Comparison of ENCODE assay signal across 9 mouse cellular contexts in the genomic region with DNA sequence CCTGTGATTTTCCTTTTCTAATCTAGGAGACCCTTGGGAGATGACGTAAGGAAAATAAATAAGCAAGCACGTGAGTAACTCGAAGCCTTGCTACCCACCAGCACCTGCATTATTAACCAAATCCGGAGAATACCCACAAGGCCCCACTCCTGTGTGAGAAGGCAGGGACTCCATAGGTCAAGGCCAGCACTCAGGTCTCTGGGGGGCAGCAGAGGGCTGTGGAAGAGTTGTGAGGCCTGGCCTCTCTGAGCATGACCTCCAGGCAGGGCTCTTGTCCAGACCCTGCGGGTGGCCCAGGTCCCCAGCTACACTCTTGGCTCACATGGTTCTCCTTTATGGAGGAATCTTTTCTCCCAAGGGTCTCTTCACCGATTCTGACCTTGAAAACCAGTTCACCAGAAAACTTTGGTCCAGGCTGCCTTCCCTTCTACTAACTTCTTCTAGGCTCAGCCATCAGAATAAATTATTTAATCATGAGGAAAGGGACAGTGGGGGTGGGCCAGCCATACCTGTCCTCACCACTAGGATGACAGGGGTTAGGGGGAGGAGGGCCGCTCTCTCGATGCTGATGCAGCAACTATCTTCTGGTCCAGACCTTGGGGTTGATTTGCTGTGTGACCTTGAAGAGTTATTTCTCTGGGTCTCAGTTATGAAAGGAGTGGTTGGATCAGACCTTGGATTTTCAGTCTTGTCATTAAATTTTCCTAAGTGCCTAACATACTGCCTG. TPM values are rescaled to one million over a fixed set of nuclear protein-coding genes. Genes with fewer than 3 reads are reported as not detected.
DNase-seq lines count a peak whose midpoint lies in the region; ATAC-seq and TF ChIP-seq lines count a peak whose summit lies in the region.
"Had no signal": no experiment of that assay in that cellular context is flagged by ENCODE, and none has a peak within 500 bp of the region (broad histone marks: within the 10 kb centered on the region; RNA-seq: fewer than 3 reads in every experiment).

No protein-coding gene starts in this region.

- peak; percentile 47 for TF ChIP-seq CTCF in hindbrain, postnatal 0 days (IDR thresholded peaks at IDR 0.05; ENCODE audit: low read depth)
- TF ChIP-seq CTCF in small intestine, adult 2 months (IDR thresholded peaks at IDR 0.05; ENCODE audit: extremely low read depth, insufficient read length, insufficient replicate concordance, low read depth, low read length): peak; percentile 23; the same call in 1 of the 2 replicates

- H3K27me3 ChIP-seq in hindbrain, postnatal 0 days (ENCODE audit: insufficient read depth, low read length): no peaks in the 10 kb centered on the region
- no peaks in the 10 kb centered on the region for H3K27me3 ChIP-seq in hindbrain, embryonic 14.5 days (ENCODE audit: control insufficient read depth, insufficient read depth, low read length)
- H3K27me3 ChIP-seq in small intestine, adult 2 months (ENCODE audit: control insufficient read depth, insufficient read depth, low read length): no peaks in the 10 kb centered on the region
- H3K27me3 ChIP-seq: midbrain, embryonic 12.5 days had no signal

- H3K9me3 ChIP-seq in hindbrain, postnatal 0 days (ENCODE audit: low read length): no peaks in the 10 kb centered on the region
- no peaks in the 10 kb centered on the region for H3K9me3 ChIP-seq in hindbrain, embryonic 14.5 days (ENCODE audit: control insufficient read depth, low read length)
- H3K9me3 ChIP-seq: midbrain, embryonic 12.5 days had no signal

- no peak for ATAC-seq in hindbrain, postnatal 0 days
- no peak for ATAC-seq in hindbrain, embryonic 14.5 days (ENCODE audit: low FRiP score)

- DNase-seq in hindbrain, postnatal 0 days (ENCODE audit: low spot score): peak; percentile 64
- no peak for DNase-seq in hindbrain, embryonic 14.5 days (ENCODE audit: low spot score)
- peak; percentile 46 for DNase-seq in urinary bladder, postnatal 14 days (ENCODE audit: low spot score)
- DNase-seq in urinary bladder, postnatal 10 days (ENCODE audit: low spot score): no peak
- peak; percentile 73 for DNase-seq in embryo, embryonic 10.5 days (ENCODE audit: low spot score)
- DNase-seq in heart, postnatal 36 days: peak; percentile 66 to 68
- DNase-seq in c-Kit-positive CD71-positive TER-119-positive erythroid progenitor cells, embryonic 14.5 days (ENCODE audit: low spot score): no peak

- 51% methylated on average over 8 of the region's 8 CpGs for WGBS in hindbrain, postnatal 0 days
- 53% methylated on average over 8 of the region's 8 CpGs for WGBS in hindbrain, embryonic 14.5 days
- 54% methylated on average over 8 of the region's 8 CpGs for WGBS in small intestine, adult 2 months

- 0 out of 2 replicates have a peak, but pooled peaks cover 3% of the 10 kb centered on the region for H3K4me1 ChIP-seq in hindbrain, postnatal 0 days (ENCODE audit: insufficient read depth, low read length)
- H3K4me1 ChIP-seq in hindbrain, embryonic 14.5 days (replicated peaks; ENCODE audit: control insufficient read depth, insufficient read depth, low read length): no peaks in the 10 kb centered on the region
- peaks cover 2% of the 10 kb centered on the region; the same call in 1 of the 2 replicates for H3K4me1 ChIP-seq in small intestine, adult 2 months (ENCODE audit: control insufficient read depth, insufficient read depth, insufficient read length, low read length)
- H3K4me1 ChIP-seq: midbrain, embryonic 12.5 days had no signal

- TF ChIP-seq POLR2A in small intestine, adult 2 months (IDR thresholded peaks at IDR 0.05; ENCODE audit: low read depth, low read length): no peak

- H3K9ac ChIP-seq in hindbrain, postnatal 0 days (replicated peaks; ENCODE audit: low read length): no peak overlapping the region
- no peak overlapping the region for H3K9ac ChIP-seq in hindbrain, embryonic 14.5 days
- H3K9ac ChIP-seq: midbrain, embryonic 12.5 days had no signal

- no peak overlapping the region for H3K4me2 ChIP-seq in hindbrain, postnatal 0 days (ENCODE audit: low read depth, low read length)
- H3K4me2 ChIP-seq in hindbrain, embryonic 14.5 days (replicated peaks): no peak overlapping the region
- H3K4me2 ChIP-seq: midbrain, embryonic 12.5 days had no signal

- intact Hi-C loops in heart, postnatal 36 days (cut with DNase I): loop anchor here (2.0 to 5.0 kb wide), 3 partner anchors 338 to 386 kb away; no protein-coding TSS in a partner anchor

- H3K27ac ChIP-seq in hindbrain, postnatal 0 days: no peak overlapping the region
- no peak overlapping the region for H3K27ac ChIP-seq in hindbrain, embryonic 14.5 days
- H3K27ac ChIP-seq in small intestine, adult 2 months (ENCODE audit: insufficient read depth, low read depth, low read length): no peak overlapping the region
- H3K27ac ChIP-seq: midbrain, embryonic 12.5 days had no signal

- no peaks in the 10 kb centered on the region for H3K36me3 ChIP-seq in hindbrain, postnatal 0 days (ENCODE audit: insufficient read depth, low read length)
- H3K36me3 ChIP-seq in hindbrain, embryonic 14.5 days (replicated peaks; ENCODE audit: control insufficient read depth, insufficient read depth): no peaks in the 10 kb centered on the region
- H3K36me3 ChIP-seq in small intestine, adult 2 months (ENCODE audit: control insufficient read depth, insufficient read depth, low read length): no peaks in the 10 kb centered on the region
- H3K36me3 ChIP-seq: midbrain, embryonic 12.5 days had no signal

- no peak overlapping the region for H3K4me3 ChIP-seq in hindbrain, postnatal 0 days (ENCODE audit: low read length)
- H3K4me3 ChIP-seq in hindbrain, embryonic 14.5 days (replicated peaks; ENCODE audit: low read length): no peak overlapping the region
- no peak overlapping the region for H3K4me3 ChIP-seq in small intestine, adult 2 months (ENCODE audit: low read depth, low read length)
- H3K4me3 ChIP-seq: midbrain, embryonic 12.5 days had no signal

RNA-seq across cellular contexts. Expression of a gene that starts 36.4 kb away (rescaled TPM):
- total RNA-seq in hindbrain, postnatal 0 days (2014; rRNA removed): 30.3 and 34.5 TPM in 2 replicates
- polyA plus RNA-seq in hindbrain, postnatal 0 days (2015; fragmentation: Nextera tagmentation; extraction: Ambion mirVana): 3.4 and 4.6 TPM in 2 replicates
- polyA plus RNA-seq in hindbrain, embryonic 14.5 days (2014; fragmentation: Nextera tagmentation; extraction: Ambion mirVana): 2.9 and 3.9 TPM in 2 replicates
- total RNA-seq in heart, postnatal 36 days (2021): 1 to 10 TPM; 5.6 to 5.7 TPM
- 15.8 and 23.4 TPM in 2 replicates for polyA plus RNA-seq in small intestine, adult 2 months (2012; rRNA removed)

Comparison
In these comparisons a context has a peak if more than half of its experiments do, and no peak if none do; other contexts are left out.
1. DNase-seq: peak in hindbrain, postnatal 0 days (single experiment), urinary bladder, postnatal 14 days (single experiment), embryo, embryonic 10.5 days (single experiment) and heart, postnatal 36 days (2 of 2); none in hindbrain, embryonic 14.5 days (single experiment), urinary bladder, postnatal 10 days (single experiment) and c-Kit-positive CD71-positive TER-119-positive erythroid progenitor cells, embryonic 14.5 days (single experiment).